Mouse (Mus musculus) heart, postnatal 0 days (tissue): Measurements from ENCODE around the gene Trim2. TPM values are rescaled to one million over a fixed set of nuclear protein-coding genes. Genes with fewer than 3 reads are reported as not detected.

Experiments
- ATAC-seq: fragments of 200-750 bp; cut with Nextera tagmentation; 2 replicates; pipeline ENCODE4 v1.8.0; 2017; ENCODE audit warnings: low read depth, moderate number of reproducible peaks, moderate library complexity; ENCODE audit not compliant: insufficient read depth
- DNase-seq: peaks from one replicate; pipeline ENCODE4 v3.0.0-alpha.2; 2016; ENCODE audit warnings: low spot score
- H3K27ac ChIP-seq: fragments of 300-500 bp; sonication (generic); 2 replicates; pipeline ENCODE4 v1.5.1; 2014; ENCODE audit warnings: low read depth, mild to moderate bottlenecking
- H3K27me3 ChIP-seq: fragments of 300-500 bp; sonication (generic); 2 replicates; pipeline ENCODE4 v1.6.1; 2014; ENCODE audit warnings: low read length, mixed read lengths; ENCODE audit not compliant: control insufficient read depth, insufficient read depth
- H3K36me3 ChIP-seq: fragments of 300-500 bp; sonication (generic); replicated peaks from 2 replicates; pipeline ENCODE4 v1.6.1; 2014; ENCODE audit warnings: low read length, mixed read lengths; ENCODE audit not compliant: control insufficient read depth, insufficient read depth
- H3K4me1 ChIP-seq: fragments of 300-500 bp; sonication (generic); 2 replicates; pipeline ENCODE4 v1.6.1; 2014; ENCODE audit warnings: antibody characterized with exemption; ENCODE audit not compliant: control insufficient read depth, insufficient read depth
- H3K4me2 ChIP-seq: fragments of 300-500 bp; sonication (generic); 2 replicates; pipeline ENCODE4 v1.6.1; 2014; ENCODE audit warnings: low read depth, mild to moderate bottlenecking, low read length, moderate library complexity
- H3K4me3 ChIP-seq: fragments of 300-500 bp; sonication (generic); 2 replicates; pipeline ENCODE4 v1.5.1; 2014; ENCODE audit warnings: low read depth, low read length
- H3K9ac ChIP-seq: fragments of 300-500 bp; sonication (generic); replicated peaks from 2 replicates; pipeline ENCODE4 v1.6.1; 2014; ENCODE audit warnings: low read depth, low read length, mixed read lengths
- H3K9me3 ChIP-seq: fragments of 300-500 bp; sonication (generic); replicated peaks from 2 replicates; pipeline ENCODE4 v1.6.1; 2016; ENCODE audit warnings: low read length; ENCODE audit not compliant: control insufficient read depth
- CTCF ChIP-seq: IDR thresholded peaks from 2 replicates; pipeline ENCODE4 v1.5.1; 2016; ENCODE audit warnings: antibody characterized with exemption, control low read depth, low read depth
- EP300 ChIP-seq: IDR thresholded peaks from 2 replicates; pipeline ENCODE4 v1.6.1; 2016; ENCODE audit warnings: antibody characterized with exemption, low read depth
- WGBS: fragments of 180-500 bp; shearing (Covaris S2); extraction: QIAGEN DNeasy Blood & Tissue Kit; methylation state at CpG from one replicate; pipeline ENCODE4 v1.1.7; 2014; 5-methylcytosine and 5-hydroxymethylcytosine counted together
- polyA plus RNA-seq: library from polyadenylated mRNA; unstranded; fragments of >200 nt; fragmentation: Nextera tagmentation; extraction: Ambion mirVana; gene quantifications from 2 replicates; pipeline ENCODE4 v1.2.1, GENCODE M21; 2015
- total RNA-seq: library from RNA; depleted of rRNA; stranded (reverse); fragments of >200 nt; gene quantifications from 2 replicates; pipeline ENCODE4 v1.2.3, GENCODE M21; 2014; ENCODE audit warnings: low replicate concordance

The Trim2 gene
- total and polyA plus RNA-seq, 2 experiments from 2014 or later = 6.0 to 6.1 TPM

DNA sequence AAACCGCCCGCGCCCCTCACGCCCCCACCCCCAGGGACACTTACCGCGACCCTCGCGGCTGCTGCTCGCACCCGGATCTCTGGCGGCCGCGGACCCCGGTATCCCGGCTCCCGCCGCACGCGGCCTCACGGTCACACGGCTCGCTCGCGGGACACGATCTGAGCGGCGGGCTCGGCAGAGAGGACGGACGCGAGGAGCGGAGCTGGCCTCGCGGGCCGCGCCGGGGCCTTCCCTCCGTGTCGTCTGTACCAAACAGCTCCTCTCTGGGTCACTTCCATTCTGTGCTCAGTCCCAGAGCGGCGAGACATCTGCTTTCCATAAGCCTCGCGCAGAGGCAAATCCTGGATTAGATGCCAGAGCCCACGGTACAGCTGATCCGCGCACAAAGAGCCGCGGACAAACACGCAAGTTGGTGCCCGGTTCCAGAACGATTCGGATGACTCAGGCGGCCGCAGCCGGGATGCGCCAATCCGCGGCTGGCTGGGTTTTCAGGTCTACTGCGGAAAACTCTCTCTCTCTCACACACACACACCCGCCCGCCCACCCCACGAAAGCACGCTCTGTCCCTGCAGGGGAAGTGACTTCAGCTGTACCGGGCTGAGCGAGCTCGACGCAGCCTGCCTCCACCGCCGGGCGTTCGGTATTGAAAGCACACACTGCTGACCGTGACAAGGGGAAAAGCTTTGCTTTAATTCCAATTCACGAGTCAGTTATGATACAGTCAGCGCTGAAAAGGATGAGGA, 47.2 kb downstream of the Trim2 start:
- whole genome bisulfite sequencing = under 1% methylated on average over 74 of the region's 74 CpGs
- H3K27ac ChIP-seq = peak overlapping the region; percentile 50

DNA sequence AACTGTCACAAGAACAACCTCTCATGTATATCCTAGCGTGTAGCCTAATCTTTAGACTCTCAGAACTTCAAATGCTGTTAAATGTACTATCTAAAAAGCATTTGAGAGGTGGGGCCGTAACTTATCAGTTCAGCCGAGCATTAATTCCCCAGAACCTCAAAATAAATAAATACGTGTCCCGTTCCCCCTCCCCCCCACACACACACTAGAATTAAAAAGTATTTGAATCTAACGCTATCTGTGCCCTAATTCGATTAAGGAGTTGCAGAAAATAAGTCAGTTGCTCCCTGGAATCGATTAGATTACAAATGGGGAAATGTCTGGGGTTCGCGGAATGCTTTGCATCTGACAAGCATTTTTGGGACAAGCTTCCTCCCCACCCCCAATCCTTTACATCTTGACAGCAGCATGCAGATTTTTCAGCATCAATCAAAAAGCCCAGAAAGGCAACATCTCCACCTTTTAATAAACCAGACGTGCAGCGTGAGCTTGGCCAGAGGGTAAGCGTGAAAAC, 48.1 kb downstream of the Trim2 start:
- DNase-seq = no peak
- Histone ChIP-seq H3K27ac (no peak overlapping the region), H3K9me3 (no peaks in the 10 kb centered on the region), H3K36me3 (no peaks in the 10 kb centered on the region), H3K4me2 (peak overlapping the region; percentile 95), H3K4me3 (peak overlapping the region; percentile 80), H3K27me3 (peaks cover 3% of the 10 kb centered on the region; the same call in 1 of the 2 replicates), H3K9ac (peak overlapping the region; percentile 83), H3K4me1 (peaks cover 4% of the 10 kb centered on the region; the same call in 1 of the 2 replicates)
- ATAC-seq = no peak
- WGBS = 15% methylated on average over 13 of the region's 13 CpGs
- no peak for TF ChIP-seq EP300
- TF ChIP-seq CTCF = no peak

More for the DNA sequence above, 47.2 kb downstream of the Trim2 start:
- no peaks in the 10 kb centered on the region for H3K36me3 ChIP-seq
- peak overlapping the region; percentile 80 for H3K4me3 ChIP-seq
- no peak for TF ChIP-seq CTCF
- TF ChIP-seq EP300 = no peak
- peak; percentile 82 for ATAC-seq
- H3K4me2 ChIP-seq = peak overlapping the region; percentile 95
- H3K9ac ChIP-seq = peak overlapping the region; percentile 83
- H3K9me3 ChIP-seq = no peaks in the 10 kb centered on the region
- peaks cover 4% of the 10 kb centered on the region; the same call in 1 of the 2 replicates for H3K4me1 ChIP-seq
- peak; percentile 52 for DNase-seq
- H3K27me3 ChIP-seq = peaks cover 3% of the 10 kb centered on the region; the same call in 1 of the 2 replicates

DNA sequence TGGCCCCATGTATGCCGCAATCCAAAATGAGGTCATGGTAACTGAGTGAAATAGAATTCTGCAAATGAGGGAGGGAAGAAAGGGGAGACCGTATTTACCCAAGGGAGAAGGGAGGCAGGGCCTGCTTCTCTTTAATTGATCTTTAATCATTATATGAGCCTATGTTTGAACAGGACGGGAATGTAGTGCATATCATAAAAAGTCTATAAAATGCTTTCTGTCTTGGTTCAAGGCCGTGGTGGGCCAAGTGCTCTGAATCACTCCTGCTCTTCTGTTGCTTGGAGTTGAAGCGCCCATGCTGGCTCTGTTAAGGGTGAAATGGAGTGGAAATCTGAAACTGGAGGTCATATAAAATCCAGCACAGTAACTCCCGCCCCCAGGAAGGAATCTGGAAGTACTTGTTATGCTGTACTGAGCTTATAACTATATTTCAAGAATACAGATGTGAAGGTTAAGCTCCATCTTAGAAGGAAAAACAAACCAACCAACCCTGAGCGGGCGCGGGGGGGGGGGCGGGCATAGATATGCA, 48.6 kb downstream of the Trim2 start:
- H3K4me1 ChIP-seq = peaks cover 4% of the 10 kb centered on the region; the same call in 1 of the 2 replicates
- no peak overlapping the region for H3K27ac ChIP-seq
- TF ChIP-seq EP300 (no peak), CTCF (no peak)
- ATAC-seq = no peak
- H3K9me3 ChIP-seq = no peaks in the 10 kb centered on the region
- no peak overlapping the region for H3K9ac ChIP-seq
- peaks cover 3% of the 10 kb centered on the region; the same call in 1 of the 2 replicates for H3K27me3 ChIP-seq
- no peak for DNase-seq
- no peaks in the 10 kb centered on the region for H3K36me3 ChIP-seq
- H3K4me3 ChIP-seq = peak overlapping the region; percentile 80
- H3K4me2 ChIP-seq = peak overlapping the region; percentile 95
- 69% methylated on average over 10 of the region's 10 CpGs for WGBS

DNA sequence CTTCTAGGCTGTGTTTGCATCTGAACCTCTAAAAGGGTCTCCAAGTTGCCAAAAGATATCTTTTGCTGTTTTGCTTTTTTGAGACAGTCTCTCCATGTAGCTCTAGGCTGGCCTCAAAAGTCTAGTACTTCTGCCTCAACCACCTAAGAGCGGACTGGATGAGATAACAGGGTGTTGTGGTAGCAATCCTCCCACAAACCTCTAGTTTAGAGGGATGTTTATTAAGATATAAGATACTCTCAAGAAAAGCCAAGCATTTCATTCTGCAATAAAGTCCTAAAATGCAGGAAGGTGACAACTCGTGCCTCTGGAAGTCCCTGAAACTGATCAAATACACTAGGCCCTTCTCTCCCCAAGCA, 52.2 kb downstream of the Trim2 start:
- DNase-seq = no peak
- no peak overlapping the region for H3K27ac ChIP-seq
- H3K4me2 ChIP-seq = no peak overlapping the region
- no peak overlapping the region for H3K9ac ChIP-seq
- 96% methylated on average over 2 of the region's 2 CpGs for WGBS
- 0 out of 2 replicates have a peak, but pooled peaks cover 4% of the 10 kb centered on the region for H3K9me3 ChIP-seq
- no peaks in the 10 kb centered on the region for H3K36me3 ChIP-seq
- TF ChIP-seq EP300 (no peak), CTCF (no peak)
- H3K27me3 ChIP-seq = peaks cover 3% of the 10 kb centered on the region; the same call in 1 of the 2 replicates
- no peak for ATAC-seq
- H3K4me3 ChIP-seq = no peak overlapping the region
- H3K4me1 ChIP-seq = peaks cover 4% of the 10 kb centered on the region; the same call in 1 of the 2 replicates

DNA sequence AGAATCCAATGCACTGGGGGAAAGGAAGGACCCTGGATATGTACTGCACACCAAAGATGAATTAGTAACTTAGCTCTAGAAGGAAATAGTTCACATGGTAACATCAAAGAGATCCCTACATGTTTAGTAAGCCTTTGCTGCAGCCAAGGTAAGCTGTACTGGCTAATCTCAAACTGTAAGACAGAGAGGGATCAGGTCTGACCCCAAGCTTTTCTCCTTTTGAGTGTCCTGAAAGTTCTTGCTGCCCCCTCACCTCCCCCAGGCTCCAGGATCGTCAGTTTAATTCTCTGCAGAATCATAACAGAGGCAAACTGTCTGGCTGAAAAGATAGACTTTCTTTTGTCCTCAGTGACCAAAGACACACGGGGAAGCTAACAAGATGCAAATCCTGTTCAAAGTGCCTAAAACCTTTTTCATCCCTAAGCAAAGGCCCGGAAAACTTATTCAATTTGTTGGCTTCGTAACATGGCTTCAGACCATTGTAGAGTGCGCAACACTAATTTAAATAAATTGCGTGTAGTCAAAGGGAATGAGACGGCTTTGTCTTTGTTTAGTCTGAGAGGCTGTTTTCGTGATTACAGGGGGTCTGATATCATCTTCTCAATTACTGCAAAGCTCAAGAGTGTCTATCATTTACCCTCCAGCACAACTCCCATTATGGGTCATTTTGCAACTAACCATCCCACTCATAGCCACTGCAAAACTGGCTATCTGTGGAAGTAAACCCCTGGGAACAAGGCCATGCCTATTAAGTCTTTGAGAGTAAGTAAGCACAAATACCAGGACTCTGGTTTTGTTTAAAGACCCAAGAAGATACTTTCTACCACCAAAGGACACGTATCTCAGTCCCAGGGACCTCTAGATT, 52.8 kb downstream of the Trim2 start:
- H3K4me3 ChIP-seq = no peak overlapping the region
- ATAC-seq (no peak), DNase-seq (no peak)
- H3K27me3 ChIP-seq = peaks cover 3% of the 10 kb centered on the region; the same call in 1 of the 2 replicates
- H3K27ac ChIP-seq = no peak overlapping the region
- 0 out of 2 replicates have a peak, but pooled peaks cover 4% of the 10 kb centered on the region for H3K9me3 ChIP-seq
- whole genome bisulfite sequencing = 86% methylated on average over 9 of the region's 9 CpGs
- peaks cover 4% of the 10 kb centered on the region; the same call in 1 of the 2 replicates for H3K4me1 ChIP-seq
- no peaks in the 10 kb centered on the region for H3K36me3 ChIP-seq
- TF ChIP-seq EP300 (no peak), CTCF (no peak)
- H3K4me2 ChIP-seq = no peak overlapping the region
- H3K9ac ChIP-seq = no peak overlapping the region
